Mouse (Mus musculus) kidney, embryonic 14.5 days (tissue): ENCODE measurements at regions not wholly inside any gene's neighbourhood (a gene's known extent, or its start where the extent isn't known, plus 50 kb on each side); places are given as distances from the start of the nearest gene placed in this dataset.

ENCODE experiments used
- ATAC-seq: fragments of 200-750 bp; cut with Nextera tagmentation; 2 replicates; pipeline ENCODE4 v1.8.0; 2017; ENCODE audit warnings: moderate number of reproducible peaks, mild to moderate bottlenecking, moderate TSS enrichment, moderate library complexity; ENCODE audit not compliant: low FRiP score, low TSS enrichment
- H3K27ac ChIP-seq: fragments of 300-500 bp; sonication (generic); 2 replicates; pipeline ENCODE4 v1.5.1; 2014; ENCODE audit warnings: low read depth, mild to moderate bottlenecking, low read length, moderate library complexity, mixed read lengths
- H3K27me3 ChIP-seq: fragments of 300-500 bp; sonication (generic); 2 replicates; pipeline ENCODE4 v1.6.1; 2014; ENCODE audit warnings: mild to moderate bottlenecking, low read length; ENCODE audit not compliant: control insufficient read depth, insufficient read depth
- H3K36me3 ChIP-seq: fragments of 300-500 bp; sonication (generic); 2 replicates; pipeline ENCODE4 v1.6.1; 2014; ENCODE audit warnings: low read length, mixed read lengths; ENCODE audit not compliant: control insufficient read depth, insufficient read depth
- H3K4me1 ChIP-seq: fragments of 300-500 bp; sonication (generic); 2 replicates; pipeline ENCODE4 v1.6.1; 2014; ENCODE audit warnings: low read length, mixed read lengths; ENCODE audit not compliant: control insufficient read depth, insufficient read depth
- H3K4me2 ChIP-seq: fragments of 300-500 bp; sonication (generic); replicated peaks from 2 replicates; pipeline ENCODE4 v1.6.1; 2014; ENCODE audit warnings: low read depth, mild to moderate bottlenecking, low read length
- H3K4me3 ChIP-seq: fragments of 300-500 bp; sonication (generic); 2 replicates; pipeline ENCODE4 v1.5.1; 2014; ENCODE audit warnings: mild to moderate bottlenecking, low read length
- H3K9ac ChIP-seq: fragments of 300-500 bp; sonication (generic); 2 replicates; pipeline ENCODE4 v1.6.1; 2014; ENCODE audit warnings: low read depth, mild to moderate bottlenecking, low read length, moderate library complexity
- H3K9me3 ChIP-seq: fragments of 300-500 bp; sonication (generic); 2 replicates; pipeline ENCODE4 v1.6.1; 2016; ENCODE audit warnings: low read length; ENCODE audit not compliant: control insufficient read depth
- WGBS: fragments of 180-500 bp; shearing (Covaris S2); extraction: QIAGEN DNeasy Blood & Tissue Kit; methylation state at CpG from one replicate; pipeline ENCODE4 v1.1.7; 2014; 5-methylcytosine and 5-hydroxymethylcytosine counted together

GRCm38 (mm10) chr17:88212121-88212520 lies 147.0 kb upstream of the Fbxo11 start:
- H3K27ac ChIP-seq = no peak overlapping the region
- no peak for ATAC-seq
- no peak overlapping the region for H3K4me2 ChIP-seq
- H3K4me1 ChIP-seq = no peaks in the 10 kb centered on the region
- WGBS = 61% methylated on average over 7 of the region's 7 CpGs
- no peaks in the 10 kb centered on the region for H3K27me3 ChIP-seq
- H3K36me3 ChIP-seq = no peaks in the 10 kb centered on the region
- no peak overlapping the region for H3K9ac ChIP-seq
- H3K4me3 ChIP-seq = no peak overlapping the region
- no peaks in the 10 kb centered on the region for H3K9me3 ChIP-seq

- 89% methylated on average over 9 of the region's 9 CpGs for WGBS
- Histone ChIP-seq H3K27me3 (no peaks in the 10 kb centered on the region), H3K27ac (no peak overlapping the region), H3K4me3 (no peak overlapping the region), H3K36me3 (no peaks in the 10 kb centered on the region), H3K4me2 (no peak overlapping the region), H3K4me1 (no peaks in the 10 kb centered on the region), H3K9ac (no peak overlapping the region), H3K9me3 (no peaks in the 10 kb centered on the region)
- ATAC-seq = no peak
These were observed 149.7 kb upstream of the Fbxo11 start for GRCm38 (mm10) chr17:88214746-88215145.

- ATAC-seq = no peak
- no peak overlapping the region for H3K4me3 ChIP-seq
- H3K27me3 ChIP-seq = no peaks in the 10 kb centered on the region
- peaks cover 10% of the 10 kb centered on the region; the same call in 1 of the 2 replicates for H3K4me1 ChIP-seq
- WGBS = 45% methylated on average over 5 of the region's 5 CpGs
- no peak overlapping the region for H3K4me2 ChIP-seq
- H3K9me3 ChIP-seq = peaks cover 14% of the 10 kb centered on the region; the same call in 1 of the 2 replicates
- no peak overlapping the region for H3K27ac ChIP-seq
- no peaks in the 10 kb centered on the region for H3K36me3 ChIP-seq
- H3K9ac ChIP-seq = no peak overlapping the region
These were observed 157.4 kb upstream of the Fbxo11 start for GRCm38 (mm10) chr17:88222379-88222955.

- Histone ChIP-seq H3K36me3 (no peaks in the 10 kb centered on the region), H3K4me3 (no peak overlapping the region), H3K4me1 (no peaks in the 10 kb centered on the region), H3K9me3 (0 out of 2 replicates have a peak, but pooled peaks cover 2% of the 10 kb centered on the region), H3K4me2 (no peak overlapping the region), H3K27ac (no peak overlapping the region), H3K9ac (no peak overlapping the region), H3K27me3 (no peaks in the 10 kb centered on the region)
- no peak for ATAC-seq
- WGBS = 84% methylated on average over 8 of the region's 8 CpGs
These were observed 175.4 kb upstream of the Fbxo11 start for GRCm38 (mm10) chr17:88240476-88240875.

GRCm38 (mm10) chr17:88248625-88249024 lies 183.5 kb upstream of the Fbxo11 start:
- Histone ChIP-seq H3K27ac (no peak overlapping the region), H3K4me1 (no peaks in the 10 kb centered on the region), H3K36me3 (no peaks in the 10 kb centered on the region), H3K9ac (no peak overlapping the region), H3K4me2 (no peak overlapping the region), H3K27me3 (no peaks in the 10 kb centered on the region), H3K9me3 (no peaks in the 10 kb centered on the region), H3K4me3 (no peak overlapping the region)
- ATAC-seq = no peak
- 70% methylated on average over 5 of the region's 5 CpGs for WGBS

GRCm38 (mm10) chr17:88251949-88252521 lies 186.9 kb upstream of the Fbxo11 start:
- peak overlapping the region; percentile 4; the same call in 1 of the 2 replicates for H3K4me3 ChIP-seq
- H3K27ac ChIP-seq = no peak overlapping the region
- WGBS = 17% methylated on average over 17 of the region's 17 CpGs
- H3K36me3 ChIP-seq = no peaks in the 10 kb centered on the region
- no peaks in the 10 kb centered on the region for H3K4me1 ChIP-seq
- peak; percentile 28; the same call in 1 of the 2 replicates for ATAC-seq
- no peaks in the 10 kb centered on the region for H3K9me3 ChIP-seq
- no peak overlapping the region; the same call in 1 of the 2 replicates for H3K9ac ChIP-seq
- H3K27me3 ChIP-seq = no peaks in the 10 kb centered on the region
- H3K4me2 ChIP-seq = peak overlapping the region; percentile 29

- Histone ChIP-seq H3K4me1 (no peaks in the 10 kb centered on the region), H3K27me3 (no peaks in the 10 kb centered on the region), H3K9ac (peak overlapping the region; percentile 87), H3K27ac (peak overlapping the region; percentile 87), H3K36me3 (no peaks in the 10 kb centered on the region), H3K4me3 (peak overlapping the region; percentile 66), H3K9me3 (no peaks in the 10 kb centered on the region), H3K4me2 (peak overlapping the region; percentile 92)
- peak; percentile 68 for ATAC-seq
- under 1% methylated on average over 40 of the region's 40 CpGs for WGBS
These were observed 184.5 kb upstream of the Foxn2 start for GRCm38 (mm10) chr17:88255744-88256598.

- Histone ChIP-seq H3K27ac (peak overlapping the region; percentile 87), H3K27me3 (no peaks in the 10 kb centered on the region), H3K9me3 (no peaks in the 10 kb centered on the region), H3K4me3 (peak overlapping the region; percentile 66), H3K4me1 (no peaks in the 10 kb centered on the region), H3K4me2 (peak overlapping the region; percentile 92), H3K9ac (peak overlapping the region; percentile 87), H3K36me3 (no peaks in the 10 kb centered on the region)
- peak; percentile 77 for ATAC-seq
- 2% methylated on average over 18 of the region's 18 CpGs for WGBS
These were observed 183.6 kb upstream of the Foxn2 start for GRCm38 (mm10) chr17:88256599-88257544.
